Mouse (Mus musculus) lung, adult 2 months (tissue): ENCODE measurements around the gene Phf20. TPM values are rescaled to one million over a fixed set of nuclear protein-coding genes. Genes with fewer than 3 reads are reported as not detected.
A peak's percentile ranks its signal among the peaks of the same experiment; 100 is the strongest.

Experiments
- DNase-seq: peaks from one replicate; pipeline ENCODE4 v3.0.0; 2022
- H3K4me1 ChIP-seq: fragments of 200-500 bp; 2 replicates; pipeline ENCODE4 v1.6.1; 2011; ENCODE audit warnings: low read length; ENCODE audit not compliant: control insufficient read depth, insufficient read depth
- H3K4me3 ChIP-seq: fragments of 200-500 bp; replicated peaks from 2 replicates; pipeline ENCODE3; 2011; ENCODE audit warnings: low read depth, mild to moderate bottlenecking, control low read depth, low read length; ENCODE audit errors: extremely low read depth
- CTCF ChIP-seq: fragments of 200-500 bp; IDR thresholded peaks from 2 replicates; pipeline ENCODE4 v1.5.1; 2011; ENCODE audit warnings: mild to moderate bottlenecking, low read length, control low read depth; ENCODE audit not compliant: insufficient read depth
- POLR2A ChIP-seq: fragments of 200-500 bp; IDR thresholded peaks from 2 replicates; pipeline ENCODE4 v1.6.1; 2011; ENCODE audit warnings: low read depth, mild to moderate bottlenecking, control low read depth, low read length, borderline replicate concordance; ENCODE audit errors: extremely low read depth
- WGBS: fragments of 180-500 bp; shearing (Covaris S2); methylation state at CpG from one replicate; pipeline ENCODE4 v1.1.7; 2018; 5-methylcytosine and 5-hydroxymethylcytosine counted together
- polyA plus RNA-seq: library from polyadenylated mRNA; depleted of rRNA; stranded (reverse); fragments of >200 nt; gene quantifications from 2 replicates; pipeline ENCODE4 v1.2.3, GENCODE M21; 2012

The Phf20 gene
- polyA plus RNA-seq, 1 experiment: 19.9 TPM

- Histone ChIP-seq H3K4me1 (no peaks in the 10 kb centered on the region), H3K4me3 (no peak overlapping the region)
- 91% methylated on average over 4 of the region's 4 CpGs for WGBS
- no peak for TF ChIP-seq POLR2A
- no peak for TF ChIP-seq CTCF
- DNase-seq: no peak
These were observed 90.5 kb downstream of the Phf20 start for GRCm38 (mm10) chr2:156286733-156287132.

GRCm38 (mm10) chr2:156288222-156288621 is 92.0 kb downstream of the Phf20 start:
- WGBS: 89% methylated on average over 2 of the region's 2 CpGs
- no peak overlapping the region for H3K4me3 ChIP-seq
- no peak for DNase-seq
- TF ChIP-seq CTCF (no peak), POLR2A (no peak)
- no peaks in the 10 kb centered on the region for H3K4me1 ChIP-seq

- no peaks in the 10 kb centered on the region; the same call in 1 of the 2 replicates for H3K4me1 ChIP-seq
- no peak overlapping the region for H3K4me3 ChIP-seq
- no peak for TF ChIP-seq POLR2A
- TF ChIP-seq CTCF: no peak
- WGBS: 80% methylated on average over 2 of the region's 2 CpGs
- DNase-seq: no peak
These were observed 93.4 kb downstream of the Phf20 start for GRCm38 (mm10) chr2:156289552-156290160.

- H3K4me1 ChIP-seq: peaks cover 3% of the 10 kb centered on the region
- no peak overlapping the region for H3K4me3 ChIP-seq
- TF ChIP-seq CTCF (no peak), POLR2A (no peak)
- DNase-seq: no peak
- 88% methylated on average over 1 of the region's 1 CpGs for WGBS
These were observed 95.7 kb downstream of the Phf20 start for GRCm38 (mm10) chr2:156291998-156292397.

GRCm38 (mm10) chr2:156295601-156296063 is 99.4 kb downstream of the Phf20 start:
- Histone ChIP-seq H3K4me1 (peaks cover 3% of the 10 kb centered on the region), H3K4me3 (no peak overlapping the region)
- DNase-seq: no peak
- 71% methylated on average over 2 of the region's 2 CpGs for WGBS
- TF ChIP-seq CTCF (no peak), POLR2A (no peak)

GRCm38 (mm10) chr2:156296190-156296589 is 99.9 kb downstream of the Phf20 start:
- TF ChIP-seq CTCF (no peak), POLR2A (no peak)
- Histone ChIP-seq H3K4me3 (no peak overlapping the region), H3K4me1 (peaks cover 3% of the 10 kb centered on the region)
- DNase-seq: no peak
- 71% methylated on average over 3 of the region's 3 CpGs for WGBS

GRCm38 (mm10) chr2:156297653-156298052 is 101.4 kb downstream of the Phf20 start:
- no peak for TF ChIP-seq CTCF
- TF ChIP-seq POLR2A: no peak
- Histone ChIP-seq H3K4me1 (peaks cover 3% of the 10 kb centered on the region), H3K4me3 (no peak overlapping the region)
- DNase-seq: no peak
- 69% methylated on average over 3 of the region's 3 CpGs for WGBS

- Histone ChIP-seq H3K4me3 (no peak overlapping the region), H3K4me1 (peaks cover 3% of the 10 kb centered on the region)
- no peak for DNase-seq
- WGBS: 68% methylated on average over 7 of the region's 7 CpGs
- no peak for TF ChIP-seq CTCF
- TF ChIP-seq POLR2A: no peak
These were observed 102.2 kb downstream of the Phf20 start for GRCm38 (mm10) chr2:156298458-156298857.

GRCm38 (mm10) chr2:156302063-156302462 is 105.8 kb downstream of the Phf20 start:
- WGBS: 81% methylated on average over 4 of the region's 4 CpGs
- H3K4me3 ChIP-seq: no peak overlapping the region
- DNase-seq: no peak
- TF ChIP-seq CTCF (no peak), POLR2A (no peak)
- no peaks in the 10 kb centered on the region for H3K4me1 ChIP-seq

- WGBS: 100% methylated on average over 4 of the region's 4 CpGs
- no peak for DNase-seq
These were observed 108.1 kb downstream of the Phf20 start for GRCm38 (mm10) chr2:156304351-156304750.

GRCm38 (mm10) chr2:156305818-156306217 is 109.6 kb downstream of the Phf20 start:
- WGBS: 79% methylated on average over 2 of the region's 2 CpGs
- Histone ChIP-seq H3K4me1 (no peaks in the 10 kb centered on the region), H3K4me3 (no peak overlapping the region)
- DNase-seq: no peak
- TF ChIP-seq CTCF (peak; percentile 16; the same call in 1 of the 2 replicates), POLR2A (no peak)

More at GRCm38 (mm10) chr2:156304351-156304750, 108.1 kb downstream of the Phf20 start:
- no peaks in the 10 kb centered on the region for H3K4me1 ChIP-seq
- no peak overlapping the region for H3K4me3 ChIP-seq
- TF ChIP-seq POLR2A (no peak), CTCF (no peak)

GRCm38 (mm10) chr2:156307261-156307660 is 111.0 kb downstream of the Phf20 start:
- Histone ChIP-seq H3K4me1 (peaks cover 4% of the 10 kb centered on the region; the same call in 1 of the 2 replicates), H3K4me3 (no peak overlapping the region)
- no peak for TF ChIP-seq POLR2A
- TF ChIP-seq CTCF: peak; percentile 55; the same call in 1 of the 2 replicates
- DNase-seq: peak; percentile 25
- WGBS: 34% methylated on average over 5 of the region's 5 CpGs
